Mouse (Mus musculus) megakaryocyte, adult 5-6 weeks (primary cell): ENCODE measurements around the gene Heph. TPM values are rescaled to one million over a fixed set of nuclear protein-coding genes. Genes with fewer than 3 reads are reported as not detected.
"Not testable (repeated sequence)": the region's sequence is repeated elsewhere in the genome, so short reads cannot be mapped to it uniquely, and the experiment has no call there.

Source experiments
- ATAC-seq: 2 replicates; pipeline ENCODE4 v1.8.0; 2016; ENCODE audit warnings: mild to moderate bottlenecking, inconsistent platforms; ENCODE audit not compliant: poor library complexity, severe bottlenecking
- total RNA-seq, 2 experiments: library from RNA; stranded (forward) in 1 of 2; stranded (reverse) in 1 of 2; fragments of 153-499, 151-499 nt in 1 of 2; fragments of 221-1000, 200-1000 nt in 1 of 2; gene quantifications; 2 replicates each; pipeline versions ENCODE4 v1.2.3 to v1.2.4; 2015 to 2017

The Heph gene
- total RNA-seq (2015) (0.05 and 0.20 TPM in 2 replicates), total RNA-seq (2017) (0.07 and 0.61 TPM in 2 replicates)

- no peak for ATAC-seq
Observed at GRCm38 (mm10) chrX:96455149-96455548, at the start of gene Heph. TSS of gene Heph (plus strand) at chrX:96455359.

GRCm38 (mm10) chrX:96415351-96415750 lies 39.8 kb upstream of the Heph start:
- not testable (repeated sequence) for ATAC-seq

- ATAC-seq: no peak
Observed at GRCm38 (mm10) chrX:96416970-96417369, 38.2 kb upstream of the Heph start.

GRCm38 (mm10) chrX:96417733-96418132 lies 37.4 kb upstream of the Heph start:
- ATAC-seq: no peak

GRCm38 (mm10) chrX:96419383-96419782 lies 35.8 kb upstream of the Heph start:
- ATAC-seq: no peak

GRCm38 (mm10) chrX:96456201-96456963 lies 1.2 kb downstream of the Heph start, which contains the start of gene Hsf3:
TSS of gene Hsf3 (minus strand) at chrX:96456294.
- ATAC-seq: no peak

GRCm38 (mm10) chrX:96501580-96501979 lies 46.4 kb downstream of the Heph start:
- ATAC-seq: no peak

Other genes with a start within 250 kb of the Heph start
- gene Vsig4, start 161.9 kb upstream of the Heph start, total RNA-seq (2015): 0.25 TPM in 1 of 2 replicates, not detected in the other
- not detected in 2 replicates for gene Vsig4, start 161.9 kb upstream of the Heph start, total RNA-seq (2017)
- gene Hsf3, start 935 bp downstream of the Heph start, total RNA-seq (2015): not detected in 2 replicates
- gene Hsf3, start 935 bp downstream of the Heph start, total RNA-seq (2017): not detected in 2 replicates